Mouse (Mus musculus): Measurements from ENCODE around the gene Tcl1b3.
"Not testable (repeated sequence)": the region's sequence is repeated elsewhere in the genome, so short reads cannot be mapped to it uniquely, and the experiment has no call there.

The Tcl1b3 gene

DNA sequence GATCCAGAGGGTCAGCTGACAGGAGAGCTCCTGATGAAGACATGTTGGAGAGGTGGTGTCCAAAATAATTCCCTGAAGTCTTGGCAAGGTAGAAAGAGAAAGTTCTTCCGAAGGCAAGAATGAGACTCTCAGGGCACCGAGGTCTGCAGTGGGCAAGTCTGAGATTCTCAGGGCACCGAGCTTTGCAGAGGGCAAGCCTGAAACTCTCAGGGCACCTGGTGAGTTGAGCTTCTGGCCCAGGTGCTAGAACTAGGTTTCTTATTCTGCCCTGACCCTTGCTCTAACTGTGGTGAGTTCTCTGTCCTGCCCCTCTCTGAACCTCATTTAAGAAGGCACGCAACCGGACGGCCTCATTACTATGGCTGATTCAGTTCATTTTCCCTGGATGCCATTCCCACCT is at the start of gene Tcl1b3:
TSS of gene Tcl1b3 (plus strand) at position 301 of the 400 bp plus-strand sequence.
- DNase-seq (ENCODE audit: low spot score in 2 of 2): not testable (repeated sequence)

DNA sequence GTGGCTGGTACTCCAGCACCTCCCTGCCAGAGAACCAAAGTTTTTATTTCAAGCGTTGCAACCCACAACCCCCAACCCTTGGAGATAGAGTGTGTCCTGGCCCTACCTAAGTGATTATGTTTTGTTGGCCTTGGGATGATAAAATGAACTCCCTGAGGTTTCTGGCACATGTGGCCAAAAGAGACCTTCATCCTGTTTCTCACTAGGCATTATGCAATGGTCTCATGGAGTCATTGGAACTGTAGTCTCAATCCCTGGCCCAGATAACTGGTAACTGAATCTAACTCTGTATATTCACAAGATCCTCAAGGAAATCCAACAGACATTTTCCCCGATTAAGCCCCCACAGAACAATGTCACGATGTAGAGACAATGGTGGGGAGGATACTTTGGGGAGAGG is 47.7 kb upstream of the Tcl1b3 start:
- no peak for DNase-seq (ENCODE audit: low spot score in 2 of 2)

DNA sequence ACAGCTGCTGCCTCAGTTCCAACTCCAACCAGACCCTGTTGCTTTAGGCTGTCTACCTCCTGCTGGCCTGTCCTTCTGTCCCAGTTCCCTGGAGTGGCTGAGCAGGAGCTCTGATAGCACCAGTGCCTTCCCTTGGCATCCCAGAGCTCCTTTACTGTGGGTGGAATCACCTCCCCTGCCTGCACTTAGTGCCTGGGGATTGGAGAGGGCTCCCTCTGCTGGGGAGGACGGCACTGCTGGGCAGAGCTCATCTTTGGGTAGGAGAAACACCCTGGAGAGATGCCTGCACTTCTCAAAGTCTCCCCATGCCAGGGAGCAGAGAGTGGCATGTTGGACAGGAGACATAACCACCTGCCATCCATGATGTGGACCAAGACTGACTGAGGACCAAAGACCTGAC is 45.9 kb upstream of the Tcl1b3 start:
- not testable (repeated sequence) for DNase-seq (ENCODE audit: low spot score in 2 of 2)

- DNase-seq (ENCODE audit: low spot score in 2 of 2): no peak
Observed at GRCm38 (mm10) chr12:105145714-105146113, 45.1 kb upstream of the Tcl1b3 start, which contains the start of gene Tcl1b2. Gene Tcl1b2 (plus strand): TSS chr12:105146014.

DNA sequence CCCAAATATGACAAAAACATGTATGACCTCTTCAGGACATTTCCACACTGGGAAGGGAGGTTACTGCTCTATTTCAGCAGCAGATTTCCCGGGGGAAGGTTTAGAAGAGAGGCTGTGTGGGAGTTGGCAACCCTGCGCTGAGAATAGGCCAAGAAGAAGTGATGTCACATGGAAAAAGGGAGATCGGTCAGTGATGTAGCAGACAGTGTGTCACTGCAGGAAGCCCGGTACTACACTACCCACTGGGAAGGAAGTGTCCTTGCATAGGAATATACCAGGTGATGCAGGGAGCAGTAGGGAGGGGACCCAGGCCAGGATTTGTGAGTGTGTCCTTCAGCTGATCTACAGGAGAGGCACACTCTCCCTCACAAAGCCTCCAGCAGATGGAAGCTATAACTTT is 35.6 kb upstream of the Tcl1b3 start:
- not testable (repeated sequence) for DNase-seq (ENCODE audit: low spot score in 2 of 2)

DNA sequence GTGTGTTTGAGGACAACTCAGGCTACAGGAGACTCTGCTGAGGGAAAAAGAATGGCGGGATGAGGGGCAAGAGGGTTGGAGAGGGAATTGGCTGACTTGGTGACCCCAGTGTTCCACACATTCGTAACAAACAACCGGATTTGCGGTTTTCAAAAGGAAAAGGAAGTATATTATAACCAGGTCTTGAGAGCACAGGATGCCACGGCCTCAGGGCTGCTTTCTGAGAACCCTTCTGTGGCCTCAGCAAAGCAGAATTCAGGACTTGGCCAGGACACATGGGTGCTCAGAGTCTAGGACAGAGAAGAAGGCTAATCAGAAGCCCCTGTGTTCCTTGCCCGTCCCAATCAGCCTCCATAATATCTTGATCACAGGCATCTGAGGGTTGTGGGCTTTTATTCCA is 32.0 kb upstream of the Tcl1b3 start:
- DNase-seq (ENCODE audit: low spot score in 2 of 2): no peak

GRCm38 (mm10) chr12:105159390-105159789 is 31.5 kb upstream of the Tcl1b3 start, which contains the start of gene Tcl1b1:
Gene Tcl1b1 (plus strand): TSS chr12:105159690.
- DNase-seq (ENCODE audit: low spot score in 2 of 2): no peak

DNA sequence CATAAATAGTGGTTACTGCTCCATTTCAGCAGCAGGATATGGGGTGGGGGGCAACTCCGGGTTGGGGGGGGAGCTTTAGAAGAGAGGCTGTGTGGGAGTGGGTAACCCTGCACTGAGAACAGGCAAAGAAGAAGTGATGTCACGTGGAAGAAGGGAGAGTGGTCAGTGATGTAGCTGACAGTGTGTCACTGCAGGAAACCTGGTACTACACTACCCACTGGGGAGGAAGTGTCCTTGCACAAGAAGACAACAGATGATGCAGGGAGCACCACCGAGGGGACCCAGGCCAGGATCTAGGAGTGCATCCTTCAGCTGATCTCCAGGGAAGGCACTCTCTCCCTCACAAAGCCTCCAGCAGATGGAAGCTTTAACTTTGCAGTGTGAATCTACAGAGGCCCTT is 24.1 kb upstream of the Tcl1b3 start:
- no peak for DNase-seq (ENCODE audit: low spot score in 2 of 2)

DNA sequence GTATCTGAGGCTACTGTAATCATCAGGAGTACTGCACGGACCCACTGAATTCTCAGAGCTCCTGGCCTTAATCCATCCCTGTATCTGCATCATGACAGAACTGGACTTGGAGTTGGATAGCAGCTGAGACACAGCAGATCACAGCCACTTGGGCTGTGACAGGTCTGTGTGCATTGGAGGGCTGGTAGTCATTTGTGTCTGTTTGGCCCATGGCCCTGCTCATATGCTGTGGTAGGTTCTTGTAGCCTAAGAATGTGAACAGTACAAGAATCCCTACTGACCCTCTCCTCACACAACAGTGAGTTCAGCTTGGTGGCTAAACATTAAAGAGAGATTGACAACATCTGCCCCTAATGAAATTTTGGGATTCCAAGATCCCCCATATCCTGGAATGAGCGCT is 17.5 kb upstream of the Tcl1b3 start:
- DNase-seq (ENCODE audit: low spot score in 2 of 2): no peak

DNA sequence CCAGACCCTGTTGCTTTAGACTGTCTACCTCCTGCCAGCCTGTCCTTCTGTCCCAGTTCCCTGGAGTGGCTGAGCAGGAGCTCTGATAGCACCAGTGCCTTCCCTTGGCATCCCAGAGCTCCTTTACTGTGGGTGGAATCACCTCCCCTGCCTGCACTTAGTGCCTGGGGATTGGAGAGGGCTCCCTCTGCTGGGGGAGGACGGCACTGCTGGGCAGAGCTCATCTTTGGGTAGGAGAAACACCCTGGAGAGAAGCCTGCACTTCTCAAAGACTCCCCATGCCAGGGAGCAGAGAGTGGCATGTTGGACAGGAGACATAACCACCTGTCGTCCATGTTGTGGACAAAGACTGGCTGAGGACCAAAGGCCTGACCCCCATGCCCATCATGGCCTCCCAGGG is 16.5 kb upstream of the Tcl1b3 start:
- DNase-seq (ENCODE audit: low spot score in 2 of 2): peak in 1 of 2 experiments; percentile 37

- not testable (repeated sequence) for DNase-seq (ENCODE audit: low spot score in 2 of 2)
Observed at GRCm38 (mm10) chr12:105176044-105176443, 14.8 kb upstream of the Tcl1b3 start, which contains the start of gene Tcl1b5. Gene Tcl1b5 (plus strand): TSS chr12:105176344.

- DNase-seq (ENCODE audit: low spot score in 2 of 2): not testable (repeated sequence)
Observed at GRCm38 (mm10) chr12:105181040-105181644, 9.7 kb upstream of the Tcl1b3 start.

- DNase-seq (ENCODE audit: low spot score in 2 of 2): peak in 1 of 2 experiments; percentile 10
Observed at GRCm38 (mm10) chr12:105188980-105189379, 1.9 kb upstream of the Tcl1b3 start.

DNA sequence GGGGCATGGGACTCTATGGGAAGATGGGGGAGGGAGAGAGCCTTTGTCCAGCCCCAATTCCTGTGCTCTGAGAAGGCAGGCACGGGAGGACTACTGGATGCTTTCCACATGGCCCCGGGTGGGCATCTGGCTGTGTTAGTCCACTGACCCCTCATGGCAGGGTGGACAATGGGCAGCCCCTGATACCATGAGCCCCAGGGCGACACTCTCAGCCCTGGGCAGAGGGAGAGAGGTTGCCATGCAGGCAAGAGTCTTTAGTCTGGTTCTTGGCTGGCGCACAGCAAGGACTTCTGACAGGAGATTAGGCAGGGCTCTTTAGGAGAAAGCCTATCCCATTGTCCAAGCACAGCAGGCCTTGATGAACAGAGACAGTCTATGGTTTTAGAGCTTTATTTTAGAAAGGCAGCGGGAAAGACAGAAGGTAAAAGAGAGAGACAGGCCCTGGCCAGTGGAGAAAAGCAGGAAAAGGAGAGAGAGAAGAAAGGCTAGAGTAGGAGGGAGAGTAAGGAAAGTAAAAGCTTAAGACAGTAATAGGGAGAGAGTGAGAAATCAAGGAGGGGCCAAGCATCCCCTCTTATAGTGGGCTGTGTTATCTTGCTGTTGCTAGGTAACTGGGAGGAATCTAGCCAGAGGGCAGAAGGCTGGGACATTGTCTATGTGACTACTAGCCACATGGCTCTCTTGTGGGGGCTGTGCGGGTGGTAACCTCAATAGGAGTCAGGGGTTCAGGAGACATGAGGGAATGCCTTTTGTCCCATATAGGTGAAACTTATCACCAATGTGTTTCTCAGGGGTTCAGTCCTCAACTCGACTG is 9.0 kb downstream of the Tcl1b3 start:
- not testable (repeated sequence) for DNase-seq (ENCODE audit: low spot score in 2 of 2)

DNA sequence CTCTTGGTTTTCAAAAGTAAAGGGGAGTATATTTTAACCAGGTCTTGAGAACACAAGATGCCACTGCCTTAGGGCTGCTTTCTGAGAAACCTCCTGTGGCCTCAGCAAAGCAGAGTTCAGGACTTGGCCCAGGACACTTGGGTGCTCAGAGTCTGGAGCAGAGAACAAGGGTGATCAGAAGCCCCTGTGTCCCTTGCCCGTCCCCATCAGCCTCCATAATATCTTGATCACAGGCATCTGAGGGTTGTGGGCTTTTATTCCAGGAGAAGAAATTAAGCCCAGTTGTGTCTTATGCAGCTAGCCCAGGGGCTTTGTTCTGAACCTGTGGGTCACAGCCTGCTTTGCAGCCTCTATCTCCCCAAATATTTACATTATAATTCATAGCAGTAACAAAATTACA is 10.8 kb downstream of the Tcl1b3 start, which contains the start of gene Tcl1b4:
TSS of gene Tcl1b4 (plus strand) at position 301 of the 400 bp plus-strand sequence.
- not testable (repeated sequence) for DNase-seq (ENCODE audit: low spot score in 2 of 2)

- no peak for DNase-seq (ENCODE audit: low spot score in 2 of 2)
Observed at GRCm38 (mm10) chr12:105207071-105207470, 16.2 kb downstream of the Tcl1b3 start.

- no peak for DNase-seq (ENCODE audit: low spot score in 2 of 2)
Observed at GRCm38 (mm10) chr12:105208441-105208840, 17.6 kb downstream of the Tcl1b3 start.

- no peak for DNase-seq (ENCODE audit: low spot score in 2 of 2)
Observed at GRCm38 (mm10) chr12:105209231-105209630, 18.4 kb downstream of the Tcl1b3 start.

DNA sequence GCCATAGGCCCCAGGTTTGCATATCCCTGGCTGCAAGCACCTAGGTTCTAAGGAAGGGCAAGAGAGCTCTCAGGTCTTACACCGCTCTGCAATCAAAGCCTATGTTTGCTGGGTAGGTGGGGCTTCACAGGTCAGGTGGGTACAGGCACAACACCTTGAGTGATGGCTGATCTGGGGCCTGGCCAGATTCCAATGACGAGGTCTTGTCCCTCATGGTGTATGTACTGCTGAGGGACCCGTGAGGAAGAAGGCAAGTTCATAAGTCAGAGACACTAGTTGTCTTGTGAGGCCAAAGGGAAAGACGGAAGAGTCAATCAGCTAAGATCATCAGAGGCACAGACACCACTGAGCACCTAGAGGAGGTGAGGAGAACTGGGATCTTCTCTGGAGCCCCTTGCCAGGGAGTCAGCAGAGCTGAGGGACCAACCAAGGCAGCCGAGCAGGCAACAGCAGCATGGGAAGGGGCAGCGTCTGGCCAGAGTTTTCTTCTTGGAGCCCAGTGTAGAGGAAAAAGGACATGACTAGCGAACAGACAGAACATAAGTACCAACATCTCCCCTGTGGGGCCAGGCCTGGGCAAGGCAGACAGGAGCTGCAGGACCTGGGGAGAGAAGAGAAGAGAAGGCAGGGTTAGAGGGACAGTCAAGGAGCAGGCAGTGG is 26.4 kb downstream of the Tcl1b3 start:
- no peak for DNase-seq (ENCODE audit: low spot score in 2 of 2)

DNA sequence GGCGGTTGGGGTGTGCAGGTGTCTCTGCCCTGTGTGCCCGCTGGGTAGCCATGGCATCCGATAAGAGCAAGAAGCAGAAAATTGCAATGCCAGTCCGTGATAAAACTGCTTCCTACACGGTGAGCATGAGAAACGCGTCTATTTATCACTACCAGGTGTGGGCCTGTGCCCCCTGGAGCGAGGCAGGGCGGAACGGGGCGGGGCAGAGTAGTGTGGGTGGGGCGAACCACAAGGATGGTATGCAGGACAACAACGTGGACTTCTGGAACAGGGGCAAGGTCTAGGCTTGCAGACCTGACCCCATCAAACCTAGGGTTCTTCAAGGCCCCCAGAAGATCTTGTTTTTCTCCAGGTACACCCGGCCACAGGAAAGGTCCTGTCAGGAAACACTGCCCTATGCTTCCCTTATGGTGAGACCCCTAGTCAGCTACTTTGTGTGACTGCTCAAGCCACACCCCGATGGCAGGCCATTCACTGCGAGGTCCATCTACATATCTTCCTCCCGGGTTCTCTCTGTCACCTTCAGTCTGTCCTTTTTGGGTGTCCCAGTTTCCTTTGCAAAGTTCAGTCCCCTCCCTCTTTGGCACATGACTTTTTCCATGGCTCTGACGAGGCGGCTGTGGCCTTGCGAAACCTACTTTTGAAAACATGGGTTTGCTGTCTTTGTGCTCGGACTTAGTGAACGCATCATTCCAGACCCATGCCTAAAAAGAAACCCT is 31.9 kb downstream of the Tcl1b3 start, which contains the start of gene Tcl1:
TSS of gene Tcl1 (minus strand) at position 193 of the 719 bp plus-strand sequence.
- DNase-seq (ENCODE audit: low spot score in 2 of 2): no peak

DNA sequence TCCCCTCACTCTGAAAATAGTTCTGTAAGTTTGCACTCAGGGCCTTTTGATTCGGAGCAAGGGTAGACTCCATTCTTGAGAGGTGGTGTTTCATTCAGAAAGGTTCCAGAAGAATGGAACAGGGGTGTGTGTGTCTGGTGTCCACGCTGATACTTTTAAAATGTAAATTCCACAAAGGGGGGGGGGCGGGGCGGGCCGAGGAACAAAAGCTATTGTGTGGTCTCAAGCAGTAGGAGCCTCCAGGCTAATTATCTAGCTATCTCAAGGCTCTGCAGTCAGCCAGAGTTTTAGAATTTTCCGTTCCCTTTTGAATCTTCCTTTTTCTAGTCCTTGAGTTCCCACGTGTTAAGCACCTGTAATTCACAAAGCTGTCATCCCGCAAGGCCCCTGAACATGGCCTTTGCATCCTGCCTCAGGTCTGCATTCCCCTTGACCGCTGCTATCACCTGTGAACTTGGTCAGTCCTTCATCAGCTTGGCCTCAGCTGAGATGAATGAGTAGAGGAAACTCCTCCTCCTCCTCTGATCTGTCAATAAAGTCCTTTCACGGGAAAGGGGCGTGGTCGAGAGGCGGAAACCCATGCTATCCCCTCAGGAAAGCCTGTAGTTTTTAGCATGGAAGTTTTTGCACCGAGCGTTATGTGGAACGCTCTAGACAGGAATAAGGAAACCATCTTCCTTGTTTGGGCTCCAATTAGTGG is 33.9 kb downstream of the Tcl1b3 start:
- no peak for DNase-seq (ENCODE audit: low spot score in 2 of 2)

Measured in urinary bladder, adult 18-20 months (tissue).